Mouse (Mus musculus): Measurements from ENCODE around the gene Trp53tg5. TPM values are rescaled to one million over a fixed set of nuclear protein-coding genes. Genes with fewer than 3 reads are reported as not detected.

The Trp53tg5 gene
- total RNA-seq, 2 experiments from 2014 or later, result not detected

GRCm38 (mm10) chr2:164496847-164497690 is 23.5 kb upstream of the Trp53tg5 start, which contains the start of gene Pigt:
TSS of gene Pigt (plus strand) at chr2:164497520.
- DNase-seq (ENCODE audit: low spot score), result peak; percentile 89

- DNase-seq (ENCODE audit: low spot score), result no peak
Measured at GRCm38 (mm10) chr2:164496331-164496730, 22.8 kb upstream of the Trp53tg5 start.

GRCm38 (mm10) chr2:164494126-164494525 is 20.6 kb upstream of the Trp53tg5 start:
- DNase-seq (ENCODE audit: low spot score), result no peak

GRCm38 (mm10) chr2:164487812-164488211 is 14.3 kb upstream of the Trp53tg5 start:
- DNase-seq (ENCODE audit: low spot score), result no peak

GRCm38 (mm10) chr2:164487115-164487527 is 13.6 kb upstream of the Trp53tg5 start:
- no peak for DNase-seq (ENCODE audit: low spot score)

- DNase-seq (ENCODE audit: low spot score), result peak; percentile 60
Measured at GRCm38 (mm10) chr2:164486258-164487114, 13.0 kb upstream of the Trp53tg5 start.

GRCm38 (mm10) chr2:164485681-164486257 is 12.2 kb upstream of the Trp53tg5 start, which contains the start of gene Dbndd2:
TSS of gene Dbndd2 (plus strand) at chr2:164486106.
- peak; percentile 31 for DNase-seq (ENCODE audit: low spot score)

- peak; percentile 66 for DNase-seq (ENCODE audit: low spot score)
Measured at GRCm38 (mm10) chr2:164470254-164470653, 3.3 kb downstream of the Trp53tg5 start.

- no peak for DNase-seq (ENCODE audit: low spot score)
Measured at GRCm38 (mm10) chr2:164466787-164467186, 6.7 kb downstream of the Trp53tg5 start.

GRCm38 (mm10) chr2:164465161-164465560 is 8.4 kb downstream of the Trp53tg5 start:
- DNase-seq (ENCODE audit: low spot score), result no peak

GRCm38 (mm10) chr2:164460745-164461551 is 12.6 kb downstream of the Trp53tg5 start, which contains the start of gene Gm20458:
TSS of gene Gm20458 (plus strand) at chr2:164460967.
- peak; percentile 98 for DNase-seq (ENCODE audit: low spot score)

- no peak for DNase-seq (ENCODE audit: low spot score)
Measured at GRCm38 (mm10) chr2:164458535-164458934, 15.0 kb downstream of the Trp53tg5 start.

- DNase-seq (ENCODE audit: low spot score), result no peak
Measured at GRCm38 (mm10) chr2:164457942-164458341, 15.6 kb downstream of the Trp53tg5 start.

GRCm38 (mm10) chr2:164456864-164457300 is 16.6 kb downstream of the Trp53tg5 start, which contains the start of gene Sys1:
TSS of gene Sys1 (plus strand) at chr2:164456964.
- DNase-seq (ENCODE audit: low spot score), result peak; percentile 43

GRCm38 (mm10) chr2:164456413-164456812 is 17.1 kb downstream of the Trp53tg5 start:
- no peak for DNase-seq (ENCODE audit: low spot score)

- DNase-seq (ENCODE audit: low spot score), result peak; percentile 88
Measured at GRCm38 (mm10) chr2:164455421-164456190, 17.9 kb downstream of the Trp53tg5 start.

GRCm38 (mm10) chr2:164454846-164455245 is 18.7 kb downstream of the Trp53tg5 start:
- peak; percentile 94 for DNase-seq (ENCODE audit: low spot score)

GRCm38 (mm10) chr2:164453887-164454500 is 19.5 kb downstream of the Trp53tg5 start:
- no peak for DNase-seq (ENCODE audit: low spot score)

- no peak for DNase-seq (ENCODE audit: low spot score)
Measured at GRCm38 (mm10) chr2:164453047-164453757, 20.3 kb downstream of the Trp53tg5 start.
